Comparison of ENCODE assay signal across 8 mouse cellular contexts in genomic region chr1:44102259-44102717, GRCm38 (mm10). TPM values are rescaled to one million over a fixed set of nuclear protein-coding genes. Genes with fewer than 3 reads are reported as not detected.
A peak's percentile ranks its signal among the peaks of the same experiment; 100 is the strongest.
DNase-seq lines count a peak whose midpoint lies in the region; ATAC-seq lines count a peak whose summit lies in the region.

TSS of gene Tex30 (minus strand) at chr1:44102441.

- H3K36me3 ChIP-seq in intestine, embryonic 14.5 days (ENCODE audit: control insufficient read depth, insufficient read depth, low read length): peaks cover 31% of the 10 kb centered on the region

- ATAC-seq in intestine, embryonic 14.5 days (replicated peaks; ENCODE audit: low FRiP score, low TSS enrichment, low read depth): peak; percentile 97

- peak within 1 kb of the TSS; percentile 83; the same call in 1 of the 2 replicates for H3K27ac ChIP-seq in intestine, embryonic 14.5 days (ENCODE audit: low read depth)

- no peaks in the 10 kb centered on the region for H3K27me3 ChIP-seq in intestine, embryonic 14.5 days (replicated peaks; ENCODE audit: control insufficient read depth, insufficient read depth, low read length)

- under 1% methylated on average over 55 of the region's 55 CpGs for WGBS in intestine, embryonic 14.5 days

- H3K4me3 ChIP-seq in intestine, embryonic 14.5 days (ENCODE audit: low read depth, low read length): peak within 1 kb of the TSS; percentile 71

- DNase-seq in adrenal gland, adult 18-20 months (ENCODE audit: low spot score in 2 of 2): peak; percentile 91 to 92
- DNase-seq in embryo, embryonic 11 days: peak; percentile 100
- DNase-seq in gastrocnemius, postnatal 25 days: peak; percentile 93
- DNase-seq in intestine, embryonic 14.5 days (ENCODE audit: low spot score): peak; percentile 90
- peak; percentile 94 to 96 for DNase-seq in left cerebral cortex, postnatal 14 days (ENCODE audit: low spot score in 2 of 2)
- peak; percentile 97 for DNase-seq in mesoderm, embryonic 11.5 days (ENCODE audit: low read depth, low spot score)
- DNase-seq in right cerebral cortex, postnatal 36 days (ENCODE audit: low spot score in 2 of 2): peak; percentile 92 to 94
- peak; percentile 94 for DNase-seq in yolk sac, embryonic 10.5 days (ENCODE audit: low spot score)

- H3K4me2 ChIP-seq in intestine, embryonic 14.5 days (ENCODE audit: low read length): peak within 1 kb of the TSS; percentile 64

- no peaks in the 10 kb centered on the region for H3K9me3 ChIP-seq in intestine, embryonic 14.5 days (ENCODE audit: control insufficient read depth, low read length)

- peaks cover 3% of the 10 kb centered on the region for H3K4me1 ChIP-seq in intestine, embryonic 14.5 days (replicated peaks; ENCODE audit: control insufficient read depth, insufficient read depth, low read length)

- intact Hi-C loops in left cerebral cortex, postnatal 14 days (cut with DNase I): no loop called here

- peak within 1 kb of the TSS; percentile 73 for H3K9ac ChIP-seq in intestine, embryonic 14.5 days (ENCODE audit: low read length)

RNA-seq across cellular contexts. Expression of gene Tex30, which starts in this region (rescaled TPM):
- 10 to 100 TPM in 1 of 2 experiments, 1 to 10 TPM in 1; 9.5 to 10.2 TPM for total RNA-seq in adrenal gland, adult 18-20 months (2021)
- total RNA-seq in gastrocnemius, postnatal 25 days (2021): 1 to 10 TPM; 5.0 to 5.4 TPM
- 83.9 and 88.1 TPM in 2 replicates for polyA plus RNA-seq in intestine, embryonic 14.5 days (2014; fragmentation: Nextera tagmentation; extraction: Ambion mirVana)
- total RNA-seq in left cerebral cortex, postnatal 14 days (2021): 10 to 100 TPM in 1 of 2 experiments, 1 to 10 TPM in 1; 7.0 to 10.6 TPM

Comparison
In these comparisons a context has a peak if more than half of its experiments do, and no peak if none do; other contexts are left out.
1. Peak in every context shown above with its lines: DNase-seq, ATAC-seq, H3K4me3 ChIP-seq and H3K27ac ChIP-seq.